Mouse (Mus musculus): ENCODE measurements at regions not wholly inside any gene's neighbourhood (a gene's known extent, or its start where the extent isn't known, plus 50 kb on each side); places are given as distances from the start of the nearest gene placed in this dataset.

GRCm38 (mm10) chr14:17347286-17347685 lies 312.8 kb upstream of the Thrb start:
- peak in 1 of 2 experiments; percentile 6 for DNase-seq

- no peak for DNase-seq
Observed at GRCm38 (mm10) chr14:17352324-17353037, 307.6 kb upstream of the Thrb start.

- DNase-seq = no peak
Observed at GRCm38 (mm10) chr14:17361910-17362309, 298.2 kb upstream of the Thrb start.

GRCm38 (mm10) chr14:17402751-17403479 lies 257.1 kb upstream of the Thrb start:
- DNase-seq = peak; percentile 10 to 52

GRCm38 (mm10) chr14:17405551-17406336 lies 254.3 kb upstream of the Thrb start:
- DNase-seq = peak; percentile 49 to 75

- no peak for DNase-seq
Observed at GRCm38 (mm10) chr14:17406879-17407278, 253.2 kb upstream of the Thrb start.

- no peak for DNase-seq
Observed at GRCm38 (mm10) chr14:17408343-17408742, 251.7 kb upstream of the Thrb start.

- DNase-seq = no peak
Observed at GRCm38 (mm10) chr14:17408813-17409212, 251.2 kb upstream of the Thrb start.

GRCm38 (mm10) chr14:17409497-17409896 lies 250.6 kb upstream of the Thrb start:
- no peak for DNase-seq

GRCm38 (mm10) chr14:17410752-17411151 lies 249.3 kb upstream of the Thrb start:
- DNase-seq = peak in 1 of 2 experiments; percentile 7

GRCm38 (mm10) chr14:17411299-17411698 lies 248.8 kb upstream of the Thrb start:
- DNase-seq = no peak

- no peak for DNase-seq
Observed at GRCm38 (mm10) chr14:17414246-17414888, 245.7 kb upstream of the Thrb start.

GRCm38 (mm10) chr14:17427751-17428150 lies 232.3 kb upstream of the Thrb start:
- no peak for DNase-seq

- DNase-seq = no peak
Observed at GRCm38 (mm10) chr14:17429157-17429556, 230.9 kb upstream of the Thrb start.

- DNase-seq = no peak
Observed at GRCm38 (mm10) chr14:17433346-17433745, 226.7 kb upstream of the Thrb start.

- no peak for DNase-seq
Observed at GRCm38 (mm10) chr14:17457946-17458345, 202.1 kb upstream of the Thrb start.

GRCm38 (mm10) chr14:17478963-17479362 lies 181.1 kb upstream of the Thrb start:
- no peak for DNase-seq

GRCm38 (mm10) chr14:17484866-17485265 lies 175.2 kb upstream of the Thrb start:
- no peak for DNase-seq

- DNase-seq = no peak
Observed at GRCm38 (mm10) chr14:17513756-17514155, 146.3 kb upstream of the Thrb start.

- DNase-seq = no peak
Observed at GRCm38 (mm10) chr14:17522696-17523095, 137.4 kb upstream of the Thrb start.

GRCm38 (mm10) chr14:17523916-17524315 lies 136.1 kb upstream of the Thrb start:
- DNase-seq = no peak

GRCm38 (mm10) chr14:17539322-17539721 lies 120.7 kb upstream of the Thrb start:
- DNase-seq = no peak
